Mouse (Mus musculus) neural tube, embryonic 13.5 days (tissue): ENCODE results near the gene Oxct2a. TPM values are rescaled to one million over a fixed set of nuclear protein-coding genes. Genes with fewer than 3 reads are reported as not detected.

Source experiments
- ATAC-seq: fragments of 200-750 bp; cut with Nextera tagmentation; 2 replicates; pipeline ENCODE4 v1.8.0; 2017; ENCODE audit warnings: low read depth, mild to moderate bottlenecking, moderate TSS enrichment, moderate library complexity
- H3K27ac ChIP-seq: fragments of 300-500 bp; sonication (generic); replicated peaks from 2 replicates; pipeline ENCODE4 v1.5.1; 2015; ENCODE audit warnings: moderate library complexity, mild to moderate bottlenecking, inconsistent platforms
- H3K27me3 ChIP-seq: fragments of 300-500 bp; sonication (generic); 2 replicates; pipeline ENCODE4 v1.6.1; 2015; ENCODE audit warnings: mild to moderate bottlenecking, inconsistent platforms
- H3K36me3 ChIP-seq: fragments of 300-500 bp; sonication (generic); 2 replicates; pipeline ENCODE4 v1.6.1; 2015; ENCODE audit warnings: mild to moderate bottlenecking, inconsistent platforms
- H3K4me1 ChIP-seq: fragments of 300-500 bp; sonication (generic); replicated peaks from 2 replicates; pipeline ENCODE4 v1.6.1; 2015; ENCODE audit warnings: inconsistent platforms
- H3K4me2 ChIP-seq: fragments of 300-500 bp; sonication (generic); 2 replicates; pipeline ENCODE4 v1.6.1; 2015; ENCODE audit warnings: inconsistent platforms, mild to moderate bottlenecking, moderate library complexity
- H3K4me3 ChIP-seq: fragments of 300-500 bp; sonication (generic); 2 replicates; pipeline ENCODE4 v1.5.1; 2015; ENCODE audit warnings: mild to moderate bottlenecking, inconsistent platforms
- H3K9ac ChIP-seq: fragments of 300-500 bp; sonication (generic); 2 replicates; pipeline ENCODE4 v1.6.1; 2015; ENCODE audit warnings: moderate library complexity, mild to moderate bottlenecking, inconsistent platforms
- H3K9me3 ChIP-seq: fragments of 300-500 bp; sonication (generic); 2 replicates; pipeline ENCODE4 v1.6.1; 2016; ENCODE audit warnings: inconsistent platforms
- WGBS: fragments of 180-500 bp; shearing (Covaris S2); methylation state at CpG from one replicate; pipeline ENCODE4 v1.1.7; 2015; 5-methylcytosine and 5-hydroxymethylcytosine counted together
- polyA plus RNA-seq: library from polyadenylated mRNA; unstranded; fragments of >200 nt; fragmentation: Nextera tagmentation; extraction: Ambion mirVana; gene quantifications from 2 replicates; pipeline ENCODE4 v1.2.1, GENCODE M21; 2015

The Oxct2a gene
- not detected in 2 replicates for polyA plus RNA-seq

- H3K4me2 ChIP-seq: peak within 1 kb of the TSS; percentile 46
- H3K27me3 ChIP-seq: peaks cover 29% of the 10 kb centered on the region
- no peak for ATAC-seq
- WGBS: 9% methylated on average over 13 of the region's 13 CpGs
- H3K36me3 ChIP-seq: no peaks in the 10 kb centered on the region
- 0 out of 2 replicates have a peak, but pooled peaks cover 4% of the 10 kb centered on the region for H3K4me1 ChIP-seq
- H3K4me3 ChIP-seq: peak within 1 kb of the TSS; percentile 21; the same call in 1 of the 2 replicates
- H3K27ac ChIP-seq: no peak within 1 kb of the TSS
- H3K9me3 ChIP-seq: no peaks in the 10 kb centered on the region
- H3K9ac ChIP-seq: no peak within 1 kb of the TSS
Observed at GRCm38 (mm10) chr4:123323534-123323933, at the start of gene Oxct2a. Oxct2a (minus strand) TSS chr4:123323634.

DNA sequence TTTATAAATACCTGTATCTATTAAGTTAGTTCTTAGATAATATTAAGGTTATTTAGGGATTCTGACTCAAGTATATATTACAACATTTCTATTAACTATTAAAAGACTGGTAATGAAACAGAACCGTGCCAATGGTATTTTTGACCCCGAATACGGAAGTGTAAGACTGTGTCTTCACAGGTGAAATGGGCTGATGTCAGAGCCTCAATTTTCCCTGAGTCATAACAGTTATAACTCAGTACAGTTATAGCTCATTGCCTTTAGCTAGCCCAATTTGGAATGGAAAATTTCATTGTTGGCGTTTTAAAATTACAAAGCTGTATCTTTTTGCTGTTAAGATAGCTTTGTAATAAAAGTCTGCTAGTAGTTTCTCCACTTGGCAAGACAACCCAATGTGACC is 40.1 kb upstream of the Oxct2a start:
- Histone ChIP-seq H3K4me3 (no peak overlapping the region), H3K36me3 (peaks cover 90% of the 10 kb centered on the region), H3K9ac (no peak overlapping the region), H3K4me2 (no peak overlapping the region), H3K4me1 (no peaks in the 10 kb centered on the region), H3K9me3 (no peaks in the 10 kb centered on the region), H3K27me3 (no peaks in the 10 kb centered on the region), H3K27ac (no peak overlapping the region)
- no peak for ATAC-seq
- 96% methylated on average over 4 of the region's 4 CpGs for WGBS

GRCm38 (mm10) chr4:123360771-123361170 is 37.3 kb upstream of the Oxct2a start:
- ATAC-seq: no peak
- 95% methylated on average over 12 of the region's 12 CpGs for WGBS
- Histone ChIP-seq H3K9ac (no peak overlapping the region), H3K4me2 (no peak overlapping the region), H3K9me3 (no peaks in the 10 kb centered on the region), H3K4me3 (no peak overlapping the region), H3K27me3 (no peaks in the 10 kb centered on the region), H3K4me1 (no peaks in the 10 kb centered on the region), H3K27ac (no peak overlapping the region), H3K36me3 (peaks cover 87% of the 10 kb centered on the region)

GRCm38 (mm10) chr4:123358613-123359012 is 35.2 kb upstream of the Oxct2a start:
- Histone ChIP-seq H3K4me1 (no peaks in the 10 kb centered on the region), H3K9ac (no peak overlapping the region), H3K27me3 (no peaks in the 10 kb centered on the region), H3K36me3 (peaks cover 87% of the 10 kb centered on the region), H3K9me3 (no peaks in the 10 kb centered on the region), H3K4me2 (no peak overlapping the region), H3K27ac (no peak overlapping the region), H3K4me3 (no peak overlapping the region)
- ATAC-seq: no peak
- 95% methylated on average over 7 of the region's 7 CpGs for WGBS

DNA sequence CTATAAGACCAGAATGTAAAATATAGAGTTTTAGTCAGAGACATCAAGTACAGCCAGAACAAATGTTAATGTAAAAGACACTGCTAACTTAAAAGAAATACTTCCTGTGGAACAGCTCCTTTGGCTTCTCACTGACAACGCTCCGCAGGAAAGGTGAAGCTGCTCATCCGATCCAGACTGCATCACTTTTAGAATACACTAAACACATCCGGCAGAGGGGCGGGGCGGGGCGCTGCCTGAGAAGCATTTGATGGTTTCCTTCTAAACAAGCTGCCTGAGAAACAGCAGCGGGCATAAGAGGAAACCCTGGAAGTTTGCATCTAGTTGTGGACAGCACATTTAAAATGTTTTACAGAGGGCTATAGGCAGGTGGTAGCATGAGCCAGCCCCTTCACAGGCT is 32.5 kb upstream of the Oxct2a start:
- H3K4me1 ChIP-seq: no peaks in the 10 kb centered on the region
- H3K27me3 ChIP-seq: no peaks in the 10 kb centered on the region
- no peak overlapping the region for H3K4me3 ChIP-seq
- H3K36me3 ChIP-seq: peaks cover 88% of the 10 kb centered on the region
- no peak overlapping the region for H3K27ac ChIP-seq
- no peak for ATAC-seq
- H3K9me3 ChIP-seq: no peaks in the 10 kb centered on the region
- H3K9ac ChIP-seq: no peak overlapping the region
- WGBS: 94% methylated on average over 8 of the region's 8 CpGs
- H3K4me2 ChIP-seq: no peak overlapping the region

DNA sequence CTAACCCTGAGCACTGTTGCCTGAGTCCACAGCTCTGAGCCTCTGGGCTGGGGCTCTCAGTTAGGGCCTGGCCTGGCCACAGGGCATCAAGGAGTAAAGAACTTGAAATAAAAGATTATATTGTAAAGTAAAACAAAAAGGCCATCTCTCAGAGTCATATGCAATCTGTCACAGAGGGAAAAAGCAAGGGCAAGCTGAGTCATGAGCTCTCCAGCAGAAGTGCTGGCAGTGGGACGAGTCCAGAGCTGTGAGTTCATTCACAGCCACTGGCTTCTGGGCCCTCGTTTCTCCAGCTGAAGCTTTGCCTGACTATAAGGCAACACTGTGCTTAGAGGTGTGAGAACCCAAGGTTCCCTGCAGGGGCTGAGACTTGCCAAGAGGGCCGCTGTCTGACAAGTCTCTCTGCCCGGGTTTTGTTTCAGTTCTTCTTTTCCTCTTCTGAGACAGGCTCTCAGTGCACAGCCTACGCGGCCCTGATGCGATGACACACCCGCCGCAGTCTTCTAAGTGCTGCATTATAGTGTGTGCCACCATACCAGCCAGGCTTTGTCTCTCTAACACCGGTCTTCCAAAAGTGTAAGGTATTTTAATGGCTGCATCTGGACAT is 29.9 kb upstream of the Oxct2a start:
- Histone ChIP-seq H3K27me3 (no peaks in the 10 kb centered on the region), H3K36me3 (peaks cover 91% of the 10 kb centered on the region), H3K9me3 (no peaks in the 10 kb centered on the region), H3K9ac (no peak overlapping the region), H3K27ac (no peak overlapping the region), H3K4me3 (no peak overlapping the region), H3K4me2 (no peak overlapping the region), H3K4me1 (no peaks in the 10 kb centered on the region)
- ATAC-seq: no peak
- 89% methylated on average over 10 of the region's 10 CpGs for WGBS

DNA sequence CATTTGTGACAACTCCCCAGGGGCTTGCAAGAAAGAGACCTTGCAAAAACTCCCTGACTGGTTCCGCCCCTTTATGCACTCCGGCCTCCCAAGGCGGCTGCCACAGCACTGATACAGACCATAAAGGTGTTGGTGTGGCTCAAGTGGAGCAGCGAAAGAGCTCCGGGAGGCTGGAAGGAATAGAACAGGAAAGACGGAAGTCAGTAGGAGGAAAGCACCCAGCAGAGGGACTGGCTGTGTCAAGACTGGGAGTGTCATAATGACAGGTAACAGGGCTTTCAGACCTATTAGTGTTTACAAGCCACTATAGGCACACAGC is 20.0 kb upstream of the Oxct2a start:
- H3K27me3 ChIP-seq: peaks cover 53% of the 10 kb centered on the region
- H3K9me3 ChIP-seq: no peaks in the 10 kb centered on the region
- H3K36me3 ChIP-seq: peaks cover 16% of the 10 kb centered on the region
- H3K27ac ChIP-seq: no peak overlapping the region
- 5% methylated on average over 6 of the region's 6 CpGs for WGBS
- peak overlapping the region; percentile 52 for H3K4me3 ChIP-seq
- no peak overlapping the region for H3K9ac ChIP-seq
- H3K4me1 ChIP-seq: peaks cover 16% of the 10 kb centered on the region
- H3K4me2 ChIP-seq: peak overlapping the region; percentile 84
- no peak for ATAC-seq

GRCm38 (mm10) chr4:123342642-123343470 is 19.4 kb upstream of the Oxct2a start, which contains the start of gene Bmp8a:
Bmp8a (minus strand) TSS chr4:123343252.
- Histone ChIP-seq H3K27me3 (peaks cover 53% of the 10 kb centered on the region), H3K4me2 (peak within 1 kb of the TSS; percentile 84), H3K4me3 (peak within 1 kb of the TSS; percentile 52), H3K27ac (no peak within 1 kb of the TSS), H3K9ac (peak within 1 kb of the TSS; percentile 50), H3K4me1 (peaks cover 16% of the 10 kb centered on the region), H3K9me3 (no peaks in the 10 kb centered on the region), H3K36me3 (peaks cover 11% of the 10 kb centered on the region)
- ATAC-seq: peak; percentile 87
- WGBS: under 1% methylated on average over 65 of the region's 65 CpGs

- no peaks in the 10 kb centered on the region for H3K9me3 ChIP-seq
- H3K4me3 ChIP-seq: peak overlapping the region; percentile 52
- no peak overlapping the region for H3K27ac ChIP-seq
- 3% methylated on average over 43 of the region's 43 CpGs for WGBS
- H3K9ac ChIP-seq: peak overlapping the region; percentile 50; the same call in 1 of the 2 replicates
- peak overlapping the region; percentile 84 for H3K4me2 ChIP-seq
- peaks cover 4% of the 10 kb centered on the region for H3K36me3 ChIP-seq
- H3K27me3 ChIP-seq: peaks cover 53% of the 10 kb centered on the region
- ATAC-seq: peak; percentile 38; the same call in 1 of the 2 replicates
- H3K4me1 ChIP-seq: peaks cover 16% of the 10 kb centered on the region
Observed at GRCm38 (mm10) chr4:123342091-123342641, 18.7 kb upstream of the Oxct2a start.

DNA sequence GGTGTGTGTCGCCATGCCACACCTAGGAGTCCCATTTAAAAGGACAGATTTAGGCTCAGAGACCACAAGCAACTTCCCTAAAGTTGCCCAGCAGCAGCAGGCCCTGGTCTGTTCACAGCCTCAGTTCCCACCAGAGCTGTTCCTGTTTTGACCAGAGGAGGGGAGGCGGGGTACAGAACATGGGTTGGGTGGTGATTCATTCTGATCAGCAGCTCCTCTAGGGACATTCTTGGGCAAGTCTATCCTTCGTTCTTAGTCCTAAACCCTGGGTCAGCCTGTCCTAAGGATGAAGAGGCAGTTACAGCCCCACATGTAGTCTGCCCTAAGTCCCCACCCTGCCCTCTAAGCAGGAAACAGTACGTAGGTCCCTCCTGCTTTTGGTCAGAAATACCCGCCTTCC is 16.8 kb upstream of the Oxct2a start:
- Histone ChIP-seq H3K9me3 (no peaks in the 10 kb centered on the region), H3K4me3 (no peak overlapping the region), H3K36me3 (no peaks in the 10 kb centered on the region), H3K27ac (no peak overlapping the region), H3K4me2 (no peak overlapping the region), H3K27me3 (peaks cover 53% of the 10 kb centered on the region), H3K4me1 (peaks cover 16% of the 10 kb centered on the region), H3K9ac (no peak overlapping the region)
- 74% methylated on average over 5 of the region's 5 CpGs for WGBS
- ATAC-seq: no peak

GRCm38 (mm10) chr4:123337693-123338092 is 14.3 kb upstream of the Oxct2a start:
- Histone ChIP-seq H3K4me2 (no peak overlapping the region), H3K9me3 (no peaks in the 10 kb centered on the region), H3K27me3 (peaks cover 28% of the 10 kb centered on the region), H3K4me1 (peaks cover 8% of the 10 kb centered on the region), H3K36me3 (no peaks in the 10 kb centered on the region), H3K4me3 (no peak overlapping the region), H3K9ac (no peak overlapping the region), H3K27ac (no peak overlapping the region)
- 70% methylated on average over 4 of the region's 4 CpGs for WGBS
- no peak for ATAC-seq

- no peak overlapping the region for H3K4me2 ChIP-seq
- no peak overlapping the region for H3K9ac ChIP-seq
- no peaks in the 10 kb centered on the region for H3K9me3 ChIP-seq
- H3K4me1 ChIP-seq: no peaks in the 10 kb centered on the region
- 68% methylated on average over 14 of the region's 14 CpGs for WGBS
- H3K27ac ChIP-seq: no peak overlapping the region
- H3K4me3 ChIP-seq: no peak overlapping the region
- H3K36me3 ChIP-seq: no peaks in the 10 kb centered on the region
- peaks cover 11% of the 10 kb centered on the region for H3K27me3 ChIP-seq
- no peak for ATAC-seq
Observed at GRCm38 (mm10) chr4:123335796-123336585, 12.6 kb upstream of the Oxct2a start.
